Mouse (Mus musculus) splenic B cell, adult 2 months (primary cell): ENCODE measurements around the gene Gfer.
A peak's percentile ranks its signal among the peaks of the same experiment; 100 is the strongest.
"Not testable (repeated sequence)": the region's sequence is repeated elsewhere in the genome, so short reads cannot be mapped to it uniquely, and the experiment has no call there.

Experiments
- DNase-seq: peaks from one replicate; pipeline ENCODE4 v3.0.0-alpha.2; 2011; ENCODE audit warnings: low read depth, low spot score
- H3K27me3 ChIP-seq: 2 replicates; pipeline ENCODE4 v1.6.1; 2012; ENCODE audit warnings: mild to moderate bottlenecking, low read length, moderate library complexity, mixed read lengths; ENCODE audit not compliant: control insufficient read depth, poor library complexity, insufficient read depth, severe bottlenecking
- H3K36me3 ChIP-seq: 2 replicates; pipeline ENCODE4 v1.6.1; 2012; ENCODE audit warnings: mild to moderate bottlenecking, low read length, moderate library complexity, mixed read lengths; ENCODE audit not compliant: control insufficient read depth, poor library complexity, insufficient read depth, severe bottlenecking

The Gfer gene

DNA sequence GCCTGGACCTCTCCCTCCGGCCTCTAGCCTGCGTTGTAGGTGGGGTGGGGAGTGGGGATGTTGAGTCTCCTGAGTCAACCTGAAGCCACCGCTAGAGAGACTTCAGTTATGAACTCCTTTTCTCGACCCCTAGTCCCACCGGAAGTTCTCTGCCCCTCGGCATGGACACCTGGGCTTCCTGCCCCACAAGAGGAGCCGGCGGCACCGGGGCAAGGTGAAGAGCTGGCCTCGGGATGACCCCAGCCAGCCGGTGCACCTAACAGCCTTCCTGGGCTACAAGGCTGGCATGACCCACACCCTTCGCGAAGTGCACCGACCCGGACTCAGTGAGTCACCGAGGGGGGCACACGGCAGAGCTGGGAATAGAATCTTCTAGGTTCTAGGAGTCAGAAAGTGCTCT, 32.2 kb upstream of the Gfer start:
- DNase-seq = no peak
- H3K27me3 ChIP-seq = no peaks in the 10 kb centered on the region
- H3K36me3 ChIP-seq = no peaks in the 10 kb centered on the region

DNA sequence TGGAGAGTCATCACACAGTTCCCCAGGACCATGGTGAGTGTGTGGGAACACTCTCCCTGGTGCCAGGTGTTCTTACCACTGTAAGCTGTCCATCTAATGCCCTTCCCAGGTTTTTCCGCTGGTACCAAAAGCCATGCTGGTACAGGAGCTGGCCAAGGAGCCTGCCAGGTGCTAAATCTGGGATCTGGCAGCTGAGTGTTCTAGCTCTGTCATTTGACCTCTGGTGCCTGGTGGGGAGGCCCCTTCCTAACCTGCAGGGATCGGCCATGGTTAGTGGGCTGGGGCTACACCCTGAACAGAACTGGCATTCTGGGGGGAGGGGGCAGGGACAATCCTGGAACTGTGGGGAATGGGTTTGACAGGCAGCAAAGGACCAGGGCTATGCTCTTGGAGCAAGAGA, 31.7 kb upstream of the Gfer start, which contains the start of gene Rpl3l:
TSS of gene Rpl3l (plus strand) at position 203 of the 400 bp plus-strand sequence.
- H3K27me3 ChIP-seq = no peaks in the 10 kb centered on the region
- H3K36me3 ChIP-seq = no peaks in the 10 kb centered on the region
- DNase-seq = no peak

DNA sequence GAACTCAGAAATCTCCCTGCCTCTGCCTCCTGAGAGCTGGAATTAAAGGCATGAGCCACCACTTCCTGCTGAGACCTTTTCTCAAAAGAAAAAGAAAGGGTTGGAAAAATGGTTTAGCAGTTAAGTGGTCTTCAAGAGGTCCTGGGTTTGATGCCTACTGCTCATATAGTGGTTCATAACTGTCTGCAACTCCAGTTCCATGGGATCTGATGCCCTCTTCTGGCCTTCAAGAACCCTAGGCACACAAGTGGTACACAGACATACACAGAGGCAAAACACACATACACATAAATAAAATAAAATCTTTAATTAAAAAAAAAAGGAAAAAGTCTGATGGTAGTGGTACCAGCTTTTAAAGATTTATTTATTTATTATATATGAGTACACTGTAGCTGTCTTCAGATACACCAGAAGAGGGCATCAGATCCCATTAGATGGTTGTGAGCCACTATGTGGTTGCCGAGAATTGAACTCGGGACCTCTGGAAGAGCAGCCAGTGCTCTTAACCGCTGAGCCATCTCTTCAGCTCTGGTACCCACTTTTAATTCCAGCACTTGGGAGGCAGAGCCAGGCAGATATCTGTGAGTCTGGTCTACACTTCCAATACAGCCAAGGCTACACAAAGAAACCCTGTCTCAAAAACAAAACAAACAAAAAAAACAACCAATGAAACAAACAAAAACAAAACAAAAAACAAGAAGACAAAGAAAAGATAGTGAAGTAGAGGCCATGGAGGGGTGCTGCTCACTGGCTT, 29.9 kb upstream of the Gfer start:
- H3K27me3 ChIP-seq = no peaks in the 10 kb centered on the region
- no peak for DNase-seq
- H3K36me3 ChIP-seq = peaks cover 5% of the 10 kb centered on the region; the same call in 1 of the 2 replicates

DNA sequence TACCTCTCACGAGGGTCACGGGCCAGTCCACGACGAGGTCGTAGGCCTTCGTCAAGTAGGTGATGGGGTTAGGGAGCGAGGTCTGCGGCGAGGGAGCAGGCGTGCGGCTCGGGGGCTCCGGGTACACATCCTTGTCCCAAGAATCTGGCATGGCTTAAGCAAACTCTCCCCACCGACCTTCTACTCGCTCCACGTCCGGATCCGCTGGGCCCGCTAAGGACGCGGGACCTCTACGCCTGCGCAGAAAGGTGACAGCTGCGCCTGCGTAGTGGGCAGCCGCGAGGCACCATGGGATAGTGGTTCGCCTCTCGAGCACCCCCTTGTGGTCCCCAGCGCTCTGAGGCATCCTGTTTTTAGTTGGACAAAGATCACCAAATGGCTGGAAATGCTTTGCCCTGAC, 28.2 kb upstream of the Gfer start, which contains the start of gene Ndufb10:
TSS of gene Ndufb10 (minus strand) at position 295 of the 400 bp plus-strand sequence.
- H3K36me3 ChIP-seq = peaks cover 7% of the 10 kb centered on the region; the same call in 1 of the 2 replicates
- H3K27me3 ChIP-seq = no peaks in the 10 kb centered on the region
- peak; percentile 97 for DNase-seq

DNA sequence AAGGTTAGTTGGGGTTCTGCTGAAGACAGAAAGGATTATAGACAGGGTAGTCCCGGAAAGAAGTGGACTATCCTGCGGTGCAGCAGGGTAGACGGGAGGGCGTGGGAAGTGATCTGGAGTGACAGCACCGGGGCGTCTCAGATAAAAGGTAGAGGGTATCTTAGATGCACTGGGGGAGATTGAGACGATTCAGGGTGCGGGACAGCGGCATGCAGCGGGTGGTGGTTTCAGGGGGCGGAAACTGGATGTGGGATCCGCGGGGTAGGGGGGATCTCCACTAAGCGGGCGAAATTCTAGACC, 27.9 kb upstream of the Gfer start:
- DNase-seq = no peak

DNA sequence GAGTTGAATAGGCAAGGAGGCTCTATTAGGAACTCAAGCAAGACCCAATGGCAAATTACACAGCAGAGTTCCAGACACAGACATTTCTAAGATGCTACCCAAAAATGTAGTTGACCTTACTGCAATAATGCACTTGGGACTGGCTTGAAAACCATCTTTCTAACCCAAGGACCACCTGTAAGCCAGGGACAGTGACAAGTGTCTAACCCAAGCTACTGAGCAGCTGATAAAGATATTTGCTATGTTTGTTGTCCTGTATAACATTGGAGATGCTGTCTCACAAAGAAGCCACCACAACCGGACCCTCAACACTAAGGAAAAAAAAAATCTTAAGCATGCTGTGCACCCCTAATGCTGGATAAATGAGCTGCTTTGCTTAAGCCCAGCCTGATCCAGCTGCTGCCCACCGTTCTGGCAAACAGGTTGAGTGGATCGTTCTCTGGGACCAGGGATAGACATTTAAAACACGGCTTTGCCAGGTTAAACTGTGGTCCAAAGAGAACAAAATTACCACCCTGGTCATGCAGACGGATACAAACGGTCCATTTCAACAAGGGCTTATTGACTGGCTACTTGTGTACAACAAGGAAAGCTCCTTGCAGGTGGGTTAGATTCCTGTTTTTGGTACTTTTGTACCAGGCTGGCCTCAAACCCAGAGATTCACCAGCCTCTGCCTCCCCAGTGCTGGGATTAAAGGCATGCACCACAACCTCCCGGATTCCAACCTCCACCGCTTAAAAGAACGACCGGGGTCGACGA, 27.3 kb upstream of the Gfer start:
- Histone ChIP-seq H3K27me3 (no peaks in the 10 kb centered on the region), H3K36me3 (peaks cover 7% of the 10 kb centered on the region; the same call in 1 of the 2 replicates)
- no peak for DNase-seq

More for the DNA sequence above, 27.9 kb upstream of the Gfer start:
- peaks cover 7% of the 10 kb centered on the region; the same call in 1 of the 2 replicates for H3K36me3 ChIP-seq
- H3K27me3 ChIP-seq = no peaks in the 10 kb centered on the region

DNA sequence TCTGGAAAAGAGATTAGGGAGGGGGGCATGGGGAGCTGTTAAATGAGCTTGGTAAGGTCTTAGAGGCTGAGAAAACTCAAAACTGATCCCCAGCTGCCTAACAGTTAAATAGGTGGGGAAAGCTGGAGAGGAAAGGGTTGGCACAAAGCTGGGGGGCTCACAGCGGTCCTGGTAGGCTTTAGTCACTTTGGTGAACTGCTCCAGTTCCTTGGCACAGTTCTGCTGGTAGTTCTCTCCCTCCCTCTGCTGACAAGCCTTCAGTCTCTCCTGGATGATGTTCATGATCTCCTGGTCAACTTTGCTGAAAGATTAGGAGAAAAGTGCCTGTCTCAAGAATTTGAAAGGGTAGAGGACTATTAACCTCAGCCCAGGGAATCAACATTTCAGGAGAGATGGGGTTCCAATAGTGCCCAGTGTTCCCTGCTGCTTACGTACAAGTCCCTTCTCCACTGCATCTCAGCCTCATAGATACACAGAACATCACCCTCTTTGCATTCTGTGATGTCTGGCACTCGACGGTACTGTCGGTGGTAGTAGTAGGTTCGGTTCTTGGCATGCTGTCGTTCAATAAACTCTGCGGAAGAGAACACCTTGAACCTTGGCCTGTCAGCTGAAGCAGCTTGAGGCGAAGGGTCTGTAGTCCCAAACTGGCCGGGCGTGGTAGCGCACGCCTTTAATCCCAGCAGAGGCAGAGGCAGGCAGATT, 26.4 kb upstream of the Gfer start:
- Histone ChIP-seq H3K27me3 (no peaks in the 10 kb centered on the region), H3K36me3 (peaks cover 7% of the 10 kb centered on the region; the same call in 1 of the 2 replicates)
- DNase-seq = no peak

DNA sequence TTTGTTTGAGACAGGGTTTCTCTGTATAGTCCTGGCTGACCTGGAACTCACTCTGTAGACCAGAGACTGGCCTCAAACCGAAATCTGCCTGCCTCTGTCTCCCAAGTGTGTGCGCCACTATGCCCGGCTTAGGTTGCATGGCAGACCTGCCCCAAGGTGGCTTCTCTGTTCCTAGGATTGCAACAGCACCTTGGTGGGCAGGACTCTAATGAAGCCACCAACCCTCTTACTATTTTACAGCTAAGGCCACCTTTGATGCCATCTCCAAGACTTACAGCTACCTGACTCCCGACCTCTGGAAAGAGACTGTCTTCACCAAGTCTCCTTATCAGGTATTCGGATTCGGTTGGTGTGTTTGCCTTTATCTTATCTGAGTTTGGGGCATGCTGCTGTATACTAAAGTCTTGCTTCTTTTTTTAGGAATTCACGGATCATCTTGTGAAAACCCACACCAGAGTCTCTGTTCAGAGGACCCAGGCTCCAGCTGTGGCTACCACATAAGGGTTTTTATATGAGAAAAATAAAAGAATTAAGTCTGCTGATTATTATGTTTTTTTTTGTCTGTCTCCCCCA, 25.5 kb upstream of the Gfer start:
- not testable (repeated sequence) for DNase-seq

DNA sequence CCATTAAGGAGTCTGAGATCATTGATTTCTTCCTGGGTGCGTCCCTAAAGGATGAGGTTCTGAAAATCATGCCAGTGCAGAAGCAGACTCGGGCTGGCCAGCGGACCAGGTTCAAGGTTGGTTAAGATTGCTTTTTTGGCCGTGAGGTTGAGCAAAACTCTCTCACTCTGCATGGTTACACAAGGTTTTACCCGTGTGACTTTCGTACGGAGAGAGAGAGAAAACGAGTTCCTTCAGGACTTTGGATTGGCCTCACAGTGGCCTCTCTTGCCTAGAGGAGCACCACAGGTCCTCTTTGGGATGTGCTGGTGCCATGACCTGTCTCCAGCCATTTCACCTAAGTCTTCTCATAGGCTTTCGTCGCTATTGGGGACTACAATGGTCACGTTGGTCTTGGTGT, 24.7 kb upstream of the Gfer start:
- not testable (repeated sequence) for H3K27me3 ChIP-seq, H3K36me3 ChIP-seq, DNase-seq

More for the DNA sequence above, 25.5 kb upstream of the Gfer start:
- H3K36me3 ChIP-seq, H3K27me3 ChIP-seq: not testable (repeated sequence)

DNA sequence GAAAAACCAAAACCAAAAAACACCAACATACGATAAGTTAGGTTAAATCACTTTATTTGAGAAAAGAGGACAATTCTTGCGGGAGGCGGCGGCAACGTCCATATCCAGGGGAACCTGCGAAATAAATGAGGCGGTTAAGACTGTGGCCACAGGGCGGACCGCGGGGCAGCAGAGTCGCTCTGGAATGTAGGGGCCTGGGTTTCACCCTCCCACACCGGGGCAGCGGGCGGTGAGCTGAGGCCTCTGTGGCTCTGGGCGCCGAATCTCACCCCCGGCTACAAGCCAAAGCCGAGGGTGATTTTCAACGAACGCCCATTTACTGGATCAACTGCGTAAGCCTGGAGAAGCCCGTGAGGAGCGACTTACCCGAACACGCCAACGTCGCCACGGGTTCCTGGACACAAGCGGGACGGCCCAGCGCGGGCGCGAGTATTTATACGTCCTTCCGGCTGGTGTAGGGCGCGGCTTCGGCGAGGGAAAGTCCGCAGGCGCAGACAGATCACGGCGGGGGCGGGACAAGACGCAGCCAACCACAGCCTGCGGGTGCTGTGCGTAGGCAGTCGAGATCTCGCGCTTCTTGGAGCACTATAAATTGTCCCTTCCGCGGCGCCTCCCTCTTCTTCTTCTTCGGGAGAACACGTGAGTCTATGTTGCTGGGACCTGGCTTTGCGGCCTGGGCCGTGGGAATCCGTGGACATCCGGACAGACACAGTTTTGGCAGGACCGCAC, 23.7 kb upstream of the Gfer start:
- Histone ChIP-seq H3K27me3 (no peaks in the 10 kb centered on the region), H3K36me3 (peaks cover 7% of the 10 kb centered on the region; the same call in 1 of the 2 replicates)
- peak; percentile 99 for DNase-seq

DNA sequence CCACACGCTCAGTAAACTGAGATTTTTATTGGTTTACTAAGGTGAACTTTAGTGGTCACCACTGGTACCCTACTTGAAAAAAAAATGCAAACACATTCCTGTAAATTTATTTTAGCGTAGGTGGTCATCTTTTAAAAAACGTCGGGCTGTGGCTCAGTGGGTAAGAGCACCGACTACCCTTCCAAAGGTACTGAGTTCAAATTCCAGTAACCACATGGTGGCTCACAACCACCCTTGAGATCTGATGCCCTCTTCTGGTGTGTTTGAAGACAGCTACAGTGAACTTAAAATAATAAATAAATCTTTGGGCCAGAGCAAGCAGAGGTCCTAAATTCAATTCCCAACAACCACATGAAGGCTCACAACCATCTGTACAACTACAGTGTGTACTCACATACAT, 23.0 kb upstream of the Gfer start:
- not testable (repeated sequence) for H3K27me3 ChIP-seq, H3K36me3 ChIP-seq, DNase-seq

DNA sequence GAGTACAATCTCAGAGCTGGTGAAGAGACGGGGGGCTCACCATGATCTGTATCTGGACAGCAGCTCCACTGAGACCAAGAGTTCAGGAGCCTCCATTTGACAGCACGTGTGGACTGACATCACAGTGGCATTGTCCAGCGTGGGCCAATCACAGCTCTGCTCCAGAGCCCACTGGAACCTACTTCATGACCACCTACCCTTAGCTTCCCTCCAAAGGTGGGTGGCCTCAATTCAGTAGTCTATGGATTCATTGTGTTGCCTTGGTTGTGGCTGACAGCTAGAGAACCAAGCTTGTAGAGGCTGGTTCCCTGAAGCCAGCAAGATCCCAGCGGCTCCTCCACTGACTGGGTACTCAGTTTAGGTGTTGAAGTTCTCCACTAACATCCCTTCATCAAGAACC, 22.0 kb upstream of the Gfer start, which contains the start of the genes Rnf151 and Rps2:
TSS of gene Rnf151 (minus strand) at position 121 of the 400 bp plus-strand sequence.
TSS of gene Rps2 (plus strand) at position 174 of the 400 bp plus-strand sequence.
- no peak for DNase-seq
- H3K27me3 ChIP-seq = no peaks in the 10 kb centered on the region

DNA sequence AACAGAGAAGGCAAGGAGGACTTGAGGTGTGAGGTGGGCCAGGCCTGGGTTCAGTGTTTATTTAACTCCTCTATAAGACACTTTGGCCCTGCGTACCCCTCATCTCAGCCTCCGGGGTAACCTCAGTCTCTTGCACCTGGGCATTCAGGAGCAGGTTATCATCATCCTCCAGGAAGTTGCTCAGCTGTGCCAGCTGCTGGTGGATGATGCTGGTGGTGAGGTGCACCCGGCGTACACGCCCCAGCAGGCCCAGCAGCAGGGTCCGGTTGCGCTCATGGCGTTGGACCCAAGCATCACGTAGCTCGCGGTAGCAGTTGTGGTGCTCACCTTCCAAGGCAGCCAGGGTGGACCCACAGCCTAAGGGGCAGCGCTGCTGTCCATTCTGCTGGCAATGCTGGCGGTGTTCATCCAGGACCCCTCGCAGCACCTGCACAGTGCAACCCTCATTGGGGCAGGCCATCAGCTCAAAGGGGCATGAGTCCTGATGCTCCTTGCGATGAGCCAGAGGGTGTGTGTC, 20.3 kb upstream of the Gfer start:
- Histone ChIP-seq H3K36me3 (0 out of 2 replicates have a peak, but pooled peaks cover 2% of the 10 kb centered on the region), H3K27me3 (no peaks in the 10 kb centered on the region)
- DNase-seq = no peak

More for the DNA sequence above, 22.0 kb upstream of the Gfer start, which contains the start of the genes Rnf151 and Rps2:
- H3K36me3 ChIP-seq = peaks cover 7% of the 10 kb centered on the region; the same call in 1 of the 2 replicates
